Mouse (Mus musculus) ES-Bruce4 (cell line): ENCODE results near the gene Hddc2. TPM values are rescaled to one million over a fixed set of nuclear protein-coding genes. Genes with fewer than 3 reads are reported as not detected.
"Not testable (repeated sequence)": the region's sequence is repeated elsewhere in the genome, so short reads cannot be mapped to it uniquely, and the experiment has no call there.

Experiments used
- H3K27ac ChIP-seq: 2 replicates; pipeline ENCODE4 v1.5.1; 2012; ENCODE audit warnings: low read length, inconsistent platforms; ENCODE audit not compliant: insufficient read depth
- H3K27me3 ChIP-seq: 2 replicates; pipeline ENCODE4 v1.6.1; 2012; ENCODE audit warnings: mild to moderate bottlenecking, low read length, inconsistent platforms; ENCODE audit not compliant: control insufficient read depth, poor library complexity, insufficient read depth, severe bottlenecking
- H3K36me3 ChIP-seq: 2 replicates; pipeline ENCODE4 v1.6.1; 2012; ENCODE audit warnings: inconsistent platforms, mild to moderate bottlenecking, low read length, moderate library complexity; ENCODE audit not compliant: control insufficient read depth, poor library complexity, insufficient read depth, severe bottlenecking
- H3K4me1 ChIP-seq: one replicate; pipeline ENCODE4 v1.8.1; 2011; ENCODE audit warnings: low read length; ENCODE audit not compliant: control insufficient read depth, insufficient read depth
- H3K4me3 ChIP-seq: 2 replicates; pipeline ENCODE4 v1.5.1; 2011; ENCODE audit warnings: low read depth, mild to moderate bottlenecking, low read length
- H3K9ac ChIP-seq: 2 replicates; pipeline ENCODE4 v1.6.1; 2012; ENCODE audit warnings: low read depth, mild to moderate bottlenecking, inconsistent platforms; ENCODE audit not compliant: poor library complexity, severe bottlenecking
- H3K9me3 ChIP-seq: replicated peaks from 2 replicates; pipeline ENCODE4 v1.6.1; 2012; ENCODE audit warnings: mild to moderate bottlenecking, low read length, inconsistent platforms; ENCODE audit not compliant: control insufficient read depth, poor library complexity, insufficient read depth, severe bottlenecking
- CTCF ChIP-seq: IDR thresholded peaks from one replicate; pipeline ENCODE4 v1.8.1; 2011; ENCODE audit warnings: low read depth, low read length
- polyA plus RNA-seq: library from polyadenylated mRNA; stranded (reverse); fragments of >200 nt; gene quantifications from 2 replicates; pipeline ENCODE4 v1.2.4, GENCODE M21; 2011; ENCODE audit warnings: low read depth; ENCODE audit not compliant: missing spikeins, insufficient read depth, insufficient read length

Hddc2 gene
- polyA plus RNA-seq, 1 experiment = 35.6 TPM

GRCm38 (mm10) chr10:31370200-31370599 lies 57.0 kb downstream of the Hddc2 start:
- H3K4me1 ChIP-seq, H3K9ac ChIP-seq, H3K9me3 ChIP-seq, H3K4me3 ChIP-seq, H3K36me3 ChIP-seq, H3K27ac ChIP-seq, H3K27me3 ChIP-seq: not testable (repeated sequence)
- peak; percentile 3 for TF ChIP-seq CTCF

Other genes with a start within 250 kb of the Hddc2 start
- gene Tpd52l1, start 132.6 kb downstream of the Hddc2 start, polyA plus RNA-seq = 25.1 and 27.6 TPM in 2 replicates